Mouse (Mus musculus) liver, embryonic 14 days (tissue): Measurements from ENCODE around the gene Rtl8b. TPM values are rescaled to one million over a fixed set of nuclear protein-coding genes. Genes with fewer than 3 reads are reported as not detected.

Source experiments
- polyA plus RNA-seq: library from polyadenylated mRNA; depleted of rRNA; stranded (reverse); fragments of >200 nt; gene quantifications from 2 replicates; pipeline ENCODE4 v1.2.3, GENCODE M21; 2012; rRNA removed

Gene Rtl8b
- polyA plus RNA-seq, result 5.9 and 6.5 TPM in 2 replicates

GRCm38 (mm10) chrX:53670294-53670693 is at the start of gene Rtl8b:
Rtl8b (minus strand) TSS chrX:53670408.

GRCm38 (mm10) chrX:53642980-53643961 is 26.9 kb downstream of the Rtl8b start, which contains the start of gene Rtl8a:
Rtl8a (minus strand) TSS chrX:53643682.

Other genes starting within 250 kb of the Rtl8b start
- not detected in 2 replicates for gene Etd, start 235.5 kb downstream of the Rtl8b start, polyA plus RNA-seq
- 1.2 and 1.8 TPM in 2 replicates for gene Rtl8c, start 62.4 kb downstream of the Rtl8b start, polyA plus RNA-seq
- gene Gm14597, start 61.4 kb downstream of the Rtl8b start, polyA plus RNA-seq, result not detected in 2 replicates
- 4.3 and 4.9 TPM in 2 replicates for gene Rtl8a, start 26.7 kb downstream of the Rtl8b start, polyA plus RNA-seq
- gene 4930502E18Rik, start 54.4 kb upstream of the Rtl8b start, polyA plus RNA-seq, result 0.02 and 0.05 TPM in 2 replicates
- 0.02 TPM in 1 of 2 replicates, not detected in the other for gene 1700013H16Rik, start 87.4 kb upstream of the Rtl8b start, polyA plus RNA-seq
- 0.02 TPM in 2 replicates for gene Zfp36l3, start 106.0 kb upstream of the Rtl8b start, polyA plus RNA-seq
- gene Xlr, start 127.3 kb upstream of the Rtl8b start, polyA plus RNA-seq, result 1.3 and 1.7 TPM in 2 replicates